Mouse (Mus musculus) megakaryocyte-erythroid progenitor cell, adult 5 weeks (primary cell): Measurements from ENCODE around the gene Wdr41. TPM values are rescaled to one million over a fixed set of nuclear protein-coding genes. Genes with fewer than 3 reads are reported as not detected.

Experiments used
- polyA plus RNA-seq: library from polyadenylated mRNA; stranded (reverse); fragments of >175 nt; gene quantifications from 2 replicates; pipeline ENCODE4 v1.2.3, GENCODE M21; 2012

Gene Wdr41
- polyA plus RNA-seq = 6.5 and 7.3 TPM in 2 replicates

GRCm38 (mm10) chr13:94976219-94977186 is at the start of gene Wdr41:
TSS of gene Wdr41 (plus strand) at chr13:94976344.

Other genes with a start within 250 kb of the Wdr41 start
- 7.6 and 12.8 TPM in 2 replicates for gene Tbca, start 187.4 kb upstream of the Wdr41 start, polyA plus RNA-seq
- gene Otp, start 100.7 kb upstream of the Wdr41 start, polyA plus RNA-seq = not detected in 2 replicates